Mouse (Mus musculus) heart, postnatal 0 days (tissue): ENCODE measurements around the gene Zpbp2.

Experiments used
- CTCF ChIP-seq: IDR thresholded peaks from 2 replicates; pipeline ENCODE4 v1.5.1; 2016; ENCODE audit warnings: antibody characterized with exemption, control low read depth, low read depth
- EP300 ChIP-seq: IDR thresholded peaks from 2 replicates; pipeline ENCODE4 v1.6.1; 2016; ENCODE audit warnings: antibody characterized with exemption, low read depth

- TF ChIP-seq CTCF (no peak), EP300 (no peak)
Measured at GRCm38 (mm10) chr11:98560942-98561341, 10.0 kb downstream of the Zpbp2 start.
